Mouse (Mus musculus): ENCODE data around the gene Slc34a1. TPM values are rescaled to one million over a fixed set of nuclear protein-coding genes. Genes with fewer than 3 reads are reported as not detected.

Slc34a1 gene
- total RNA-seq, 1 experiment: not detected

DNA sequence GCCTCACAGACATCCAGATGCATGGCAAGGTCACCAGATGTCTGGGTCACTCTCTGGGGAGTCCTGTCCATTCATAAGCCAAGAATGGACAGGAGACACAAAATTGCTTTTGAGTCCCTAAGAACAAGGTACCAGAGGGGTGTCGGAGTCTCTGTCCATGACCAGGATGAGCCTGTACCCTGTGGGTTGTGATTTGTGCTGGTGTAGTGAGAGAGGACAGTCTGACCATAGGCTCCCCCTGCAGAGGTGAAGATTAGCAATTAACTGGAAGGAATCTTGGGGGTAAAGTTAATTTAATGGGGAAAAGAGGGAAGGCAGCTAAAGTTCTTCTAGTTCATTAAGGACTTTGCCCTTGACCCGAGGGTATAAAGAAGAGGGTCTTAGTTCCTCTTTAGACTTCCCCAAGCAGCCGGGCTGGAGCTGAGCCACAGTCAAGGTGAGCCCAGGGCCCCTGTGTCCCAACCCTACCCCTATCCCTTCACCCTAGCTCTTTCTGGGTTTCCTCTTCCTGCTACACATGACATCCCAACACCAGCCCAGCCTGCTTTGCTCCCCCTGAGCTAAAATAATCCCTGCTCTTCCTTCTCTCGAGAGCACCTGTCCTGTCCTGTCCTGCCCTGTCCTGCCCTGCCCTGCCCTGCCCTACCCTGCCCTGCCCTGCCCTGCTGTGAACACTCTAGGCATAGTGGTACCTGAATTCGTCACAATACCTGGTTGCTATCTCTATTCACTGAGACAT is 1.5 kb downstream of the Slc34a1 start:
- no peaks in the 10 kb centered on the region for H3K4me1 ChIP-seq (ENCODE audit: control insufficient read depth in 2 of 2, insufficient read depth in 2 of 2, low read length in 2 of 2, poor library complexity in 1 of 2)
- H3K27ac ChIP-seq (ENCODE audit: insufficient read depth, low read depth, low read length, poor library complexity, severe bottlenecking): no peak overlapping the region
- in situ Hi-C loops (cut with MboI; ENCODE audit: low sequenced_read_pairs in 2 of 2, unreplicated experiment in 2 of 2): no loop called here
- TF ChIP-seq CHD2 (IDR thresholded peaks at IDR 0.05; ENCODE audit: low read depth, low read length): no peak
- TF ChIP-seq HCFC1 (IDR thresholded peaks at IDR 0.05; ENCODE audit: borderline replicate concordance, insufficient read depth, low read length): no peak
- TF ChIP-seq ZC3H11A (IDR thresholded peaks at IDR 0.05; ENCODE audit: borderline replicate concordance, low read depth, low read length): no peak
- no peak for TF ChIP-seq MAFK (IDR thresholded peaks at IDR 0.05; ENCODE audit: insufficient read depth, low read depth, low read length)
- TF ChIP-seq ZNF384 (IDR thresholded peaks at IDR 0.05; ENCODE audit: low read depth, low read length): no peak
- no peak overlapping the region for H3K9ac ChIP-seq (ENCODE audit: insufficient read depth, low read depth, low read length, poor library complexity, severe bottlenecking)
- H3K4me3 ChIP-seq (ENCODE audit: insufficient read depth in 1 of 2, low read depth in 1 of 2, low read length in 2 of 2, poor library complexity in 1 of 2, severe bottlenecking in 1 of 2): no peak overlapping the region
- no peak for DNase-seq (ENCODE audit: low read depth, low spot score)
- no peaks in the 10 kb centered on the region for H3K9me3 ChIP-seq (ENCODE audit: control insufficient read depth, insufficient read depth, low read depth, low read length)
- H3K36me3 ChIP-seq (ENCODE audit: control insufficient read depth, insufficient read depth, low read length, poor library complexity, severe bottlenecking): no peaks in the 10 kb centered on the region

GRCm38 (mm10) chr13:55400039-55400346 is 2.0 kb downstream of the Slc34a1 start:
- no peak for DNase-seq (ENCODE audit: low read depth, low spot score)
- no peak for TF ChIP-seq ZC3H11A (IDR thresholded peaks at IDR 0.05; ENCODE audit: borderline replicate concordance, low read depth, low read length)
- TF ChIP-seq MAFK (IDR thresholded peaks at IDR 0.05; ENCODE audit: insufficient read depth, low read depth, low read length): no peak
- TF ChIP-seq ZNF384 (IDR thresholded peaks at IDR 0.05; ENCODE audit: low read depth, low read length): no peak
- no peak for TF ChIP-seq HCFC1 (IDR thresholded peaks at IDR 0.05; ENCODE audit: borderline replicate concordance, insufficient read depth, low read length)
- TF ChIP-seq CHD2 (IDR thresholded peaks at IDR 0.05; ENCODE audit: low read depth, low read length): no peak
- H3K36me3 ChIP-seq (ENCODE audit: control insufficient read depth, insufficient read depth, low read length, poor library complexity, severe bottlenecking): no peaks in the 10 kb centered on the region
- no peak overlapping the region for H3K4me3 ChIP-seq (ENCODE audit: insufficient read depth in 1 of 2, low read depth in 1 of 2, low read length in 2 of 2, poor library complexity in 1 of 2, severe bottlenecking in 1 of 2)
- in situ Hi-C loops (cut with MboI; ENCODE audit: low sequenced_read_pairs in 2 of 2, unreplicated experiment in 2 of 2): no loop called here
- H3K9ac ChIP-seq (ENCODE audit: insufficient read depth, low read depth, low read length, poor library complexity, severe bottlenecking): no peak overlapping the region
- no peaks in the 10 kb centered on the region for H3K4me1 ChIP-seq (ENCODE audit: control insufficient read depth in 2 of 2, insufficient read depth in 2 of 2, low read length in 2 of 2, poor library complexity in 1 of 2)
- no peak overlapping the region for H3K27ac ChIP-seq (ENCODE audit: insufficient read depth, low read depth, low read length, poor library complexity, severe bottlenecking)
- H3K9me3 ChIP-seq (ENCODE audit: control insufficient read depth, insufficient read depth, low read depth, low read length): no peaks in the 10 kb centered on the region

GRCm38 (mm10) chr13:55403266-55403665 is 5.3 kb downstream of the Slc34a1 start:
- in situ Hi-C loops (cut with MboI; ENCODE audit: low sequenced_read_pairs in 2 of 2, unreplicated experiment in 2 of 2): no loop called here
- no peaks in the 10 kb centered on the region for H3K4me1 ChIP-seq (ENCODE audit: control insufficient read depth in 2 of 2, insufficient read depth in 2 of 2, low read length in 2 of 2, poor library complexity in 1 of 2)
- no peak overlapping the region for H3K4me3 ChIP-seq (ENCODE audit: insufficient read depth in 1 of 2, low read depth in 1 of 2, low read length in 2 of 2, poor library complexity in 1 of 2, severe bottlenecking in 1 of 2)
- TF ChIP-seq HCFC1 (IDR thresholded peaks at IDR 0.05; ENCODE audit: borderline replicate concordance, insufficient read depth, low read length) (no peak), MAFK (IDR thresholded peaks at IDR 0.05; ENCODE audit: insufficient read depth, low read depth, low read length) (no peak), CHD2 (IDR thresholded peaks at IDR 0.05; ENCODE audit: low read depth, low read length) (no peak), ZC3H11A (IDR thresholded peaks at IDR 0.05; ENCODE audit: borderline replicate concordance, low read depth, low read length) (no peak), ZNF384 (IDR thresholded peaks at IDR 0.05; ENCODE audit: low read depth, low read length) (no peak)
- no peak for DNase-seq (ENCODE audit: low read depth, low spot score)
- no peak overlapping the region for H3K27ac ChIP-seq (ENCODE audit: insufficient read depth, low read depth, low read length, poor library complexity, severe bottlenecking)
- no peaks in the 10 kb centered on the region for H3K9me3 ChIP-seq (ENCODE audit: control insufficient read depth, insufficient read depth, low read depth, low read length)
- H3K36me3 ChIP-seq (ENCODE audit: control insufficient read depth, insufficient read depth, low read length, poor library complexity, severe bottlenecking): no peaks in the 10 kb centered on the region
- H3K9ac ChIP-seq (ENCODE audit: insufficient read depth, low read depth, low read length, poor library complexity, severe bottlenecking): no peak overlapping the region

DNA sequence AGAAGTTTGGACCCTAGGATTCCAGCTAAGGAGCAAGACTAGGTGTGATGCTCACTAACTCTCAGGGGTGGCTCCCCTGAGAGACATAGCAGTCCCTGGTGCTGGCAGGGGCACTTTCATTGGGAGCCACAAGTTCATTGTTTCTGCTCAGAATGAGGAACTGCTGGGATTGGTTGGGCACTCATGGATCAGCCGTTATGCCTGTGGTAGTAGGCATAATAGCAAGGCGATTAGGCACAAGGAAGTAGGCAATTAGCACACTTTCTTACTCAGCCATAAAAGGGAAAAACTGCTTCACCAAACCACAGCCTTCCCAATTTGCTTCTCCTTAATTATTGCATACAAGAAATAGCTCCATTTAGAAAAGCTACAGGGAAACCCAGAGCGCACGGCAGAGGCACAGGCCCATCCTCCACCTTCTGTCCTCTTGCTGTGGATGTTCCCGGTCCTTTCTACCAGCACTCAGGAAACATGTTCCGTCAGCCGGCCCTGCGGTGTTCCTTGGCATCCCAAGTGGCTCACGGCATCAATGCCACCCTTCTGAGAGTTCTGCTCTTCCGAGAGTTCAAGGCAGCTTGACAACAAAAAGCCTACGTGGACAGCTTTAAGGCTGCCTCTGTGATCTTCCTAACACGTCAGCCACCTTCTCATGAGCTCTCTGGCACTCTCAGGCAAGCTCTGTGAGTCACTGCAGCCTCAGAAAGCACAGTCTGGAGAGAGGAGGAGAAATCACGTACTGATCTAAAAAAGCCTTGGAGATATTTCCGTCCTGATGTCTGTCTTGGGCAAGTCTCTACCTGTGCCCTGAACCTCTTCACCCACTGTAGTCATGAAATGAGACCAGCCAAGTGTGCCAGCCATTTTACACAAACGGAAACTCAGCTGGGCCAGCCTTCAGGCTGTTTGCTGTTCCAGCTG is 6.2 kb downstream of the Slc34a1 start:
- no peak for DNase-seq (ENCODE audit: low read depth, low spot score)
- Histone ChIP-seq H3K4me3 (ENCODE audit: insufficient read depth in 1 of 2, low read depth in 1 of 2, low read length in 2 of 2, poor library complexity in 1 of 2, severe bottlenecking in 1 of 2) (no peak overlapping the region), H3K27ac (ENCODE audit: insufficient read depth, low read depth, low read length, poor library complexity, severe bottlenecking) (no peak overlapping the region), H3K9me3 (ENCODE audit: control insufficient read depth, insufficient read depth, low read depth, low read length) (no peaks in the 10 kb centered on the region), H3K4me1 (ENCODE audit: control insufficient read depth in 2 of 2, insufficient read depth in 2 of 2, low read length in 2 of 2, poor library complexity in 1 of 2) (no peaks in the 10 kb centered on the region), H3K36me3 (ENCODE audit: control insufficient read depth, insufficient read depth, low read length, poor library complexity, severe bottlenecking) (no peaks in the 10 kb centered on the region), H3K9ac (ENCODE audit: insufficient read depth, low read depth, low read length, poor library complexity, severe bottlenecking) (no peak overlapping the region)
- in situ Hi-C loops (cut with MboI; ENCODE audit: low sequenced_read_pairs in 2 of 2, unreplicated experiment in 2 of 2): no loop called here
- TF ChIP-seq CHD2 (IDR thresholded peaks at IDR 0.05; ENCODE audit: low read depth, low read length) (no peak), HCFC1 (IDR thresholded peaks at IDR 0.05; ENCODE audit: borderline replicate concordance, insufficient read depth, low read length) (no peak), MAFK (IDR thresholded peaks at IDR 0.05; ENCODE audit: insufficient read depth, low read depth, low read length) (no peak), ZNF384 (IDR thresholded peaks at IDR 0.05; ENCODE audit: low read depth, low read length) (no peak), ZC3H11A (IDR thresholded peaks at IDR 0.05; ENCODE audit: borderline replicate concordance, low read depth, low read length) (no peak)
